Mouse (Mus musculus) gastrocnemius, postnatal 10 days (tissue): ENCODE results near the gene 4930449I24Rik. TPM values are rescaled to one million over a fixed set of nuclear protein-coding genes. Genes with fewer than 3 reads are reported as not detected.
"Not testable (repeated sequence)": the region's sequence is repeated elsewhere in the genome, so short reads cannot be mapped to it uniquely, and the experiment has no call there.

Experiments used
- DNase-seq: peaks from one replicate; pipeline ENCODE4 v3.0.0; 2021; ENCODE audit warnings: mixed read lengths
- long read RNA-seq, 2 experiments: library from polyadenylated mRNA; stranded (forward); transcript quantifications; one replicate each; pipeline ENCODE4 v2.0.0; 2021
- total RNA-seq, 2 experiments: library from RNA; stranded (reverse); gene quantifications; 2 replicates each; pipeline ENCODE4 v1.2.3; 2021

4930449I24Rik gene
- not detected for total RNA-seq
- long read RNA-seq, experiment 1 = 0 reads
- long read RNA-seq, experiment 2 = 0 reads

- DNase-seq = not testable (repeated sequence)
These were observed at the start of gene 4930449I24Rik for GRCm38 (mm10) chr5:146502099-146502498. 4930449I24Rik (plus strand) TSS chr5:146502399.

GRCm38 (mm10) chr5:146453556-146453955 is 48.6 kb upstream of the 4930449I24Rik start:
- no peak for DNase-seq

- DNase-seq = no peak
These were observed 40.6 kb upstream of the 4930449I24Rik start for GRCm38 (mm10) chr5:146461612-146462011.

GRCm38 (mm10) chr5:146466663-146467062 is 35.5 kb upstream of the 4930449I24Rik start:
- DNase-seq = no peak

GRCm38 (mm10) chr5:146468311-146468710 is 33.9 kb upstream of the 4930449I24Rik start:
- DNase-seq = no peak

GRCm38 (mm10) chr5:146470821-146471220 is 31.4 kb upstream of the 4930449I24Rik start:
- no peak for DNase-seq

- DNase-seq = no peak
These were observed 30.9 kb upstream of the 4930449I24Rik start for GRCm38 (mm10) chr5:146471311-146471710.

GRCm38 (mm10) chr5:146471821-146472220 is 30.4 kb upstream of the 4930449I24Rik start:
- no peak for DNase-seq

GRCm38 (mm10) chr5:146479564-146479963 is 22.6 kb upstream of the 4930449I24Rik start:
- DNase-seq = not testable (repeated sequence)

- not testable (repeated sequence) for DNase-seq
These were observed 20.5 kb upstream of the 4930449I24Rik start, which contains the start of gene Gm6408 for GRCm38 (mm10) chr5:146481665-146482064. Gm6408 (plus strand) TSS chr5:146481965.

GRCm38 (mm10) chr5:146488959-146489358 is 13.2 kb upstream of the 4930449I24Rik start:
- DNase-seq = not testable (repeated sequence)

- DNase-seq = not testable (repeated sequence)
These were observed 11.1 kb upstream of the 4930449I24Rik start, which contains the start of gene Gm6370 for GRCm38 (mm10) chr5:146491063-146491462. Gm6370 (plus strand) TSS chr5:146491363.

- DNase-seq = not testable (repeated sequence)
These were observed 11.6 kb downstream of the 4930449I24Rik start, which contains the start of gene Gm3402 for GRCm38 (mm10) chr5:146513823-146514222. Gm3402 (plus strand) TSS chr5:146514123.

GRCm38 (mm10) chr5:146525501-146525900 is 23.3 kb downstream of the 4930449I24Rik start, which contains the start of gene Gm3404:
Gm3404 (plus strand) TSS chr5:146525801.
- not testable (repeated sequence) for DNase-seq

GRCm38 (mm10) chr5:146537347-146537746 is 35.1 kb downstream of the 4930449I24Rik start, which contains the start of gene Gm3409:
Gm3409 (plus strand) TSS chr5:146537647.
- DNase-seq = not testable (repeated sequence)

Other genes starting within 250 kb of the 4930449I24Rik start
- gene Wasf3, start 117.4 kb upstream of the 4930449I24Rik start, total RNA-seq = 1 to 10 TPM; 1.6 TPM
- not detected for gene Gm6408, start 20.4 kb upstream of the 4930449I24Rik start, total RNA-seq
- gene Gm6370, start 11.0 kb upstream of the 4930449I24Rik start, total RNA-seq = not detected
- not detected for gene Gm3402, start 11.7 kb downstream of the 4930449I24Rik start, total RNA-seq
- not detected for gene Gm3404, start 23.4 kb downstream of the 4930449I24Rik start, total RNA-seq
- gene Gm3409, start 35.2 kb downstream of the 4930449I24Rik start, total RNA-seq = not detected
- gene Gm3415, start 53.7 kb downstream of the 4930449I24Rik start, total RNA-seq = not detected
- under 1 TPM in 1 of 2 experiments, not detected in 1; 0.36 TPM for gene Gpr12, start 82.8 kb downstream of the 4930449I24Rik start, total RNA-seq